Mouse (Mus musculus): ENCODE results near the gene AI413582. TPM values are rescaled to one million over a fixed set of nuclear protein-coding genes. Genes with fewer than 3 reads are reported as not detected.
A peak's percentile ranks its signal among the peaks of the same experiment; 100 is the strongest.

Gene AI413582
- polyA plus RNA-seq, 1 experiment from 2014 or later: 9.4 TPM

GRCm38 (mm10) chr17:27545991-27546390 lies 19.6 kb downstream of the AI413582 start:
- 45% methylated on average over 12 of the region's 12 CpGs for WGBS

GRCm38 (mm10) chr17:27544551-27544950 lies 21.0 kb downstream of the AI413582 start:
- Histone ChIP-seq H3K4me1 (peaks cover 51% of the 10 kb centered on the region), H3K27me3 (ENCODE audit: low read depth, poor library complexity, severe bottlenecking) (peaks cover 9% of the 10 kb centered on the region; the same call in 1 of the 2 replicates), H3K4me3 (no peak overlapping the region; the same call in 1 of the 2 replicates), H3K9me3 (replicated peaks) (no peaks in the 10 kb centered on the region), H3K36me3 (no peaks in the 10 kb centered on the region), H3K27ac (no peak overlapping the region)
- WGBS: 92% methylated on average over 11 of the region's 11 CpGs
- no peak for DNase-seq (ENCODE audit: low spot score)

More at GRCm38 (mm10) chr17:27545991-27546390, 19.6 kb downstream of the AI413582 start:
- Histone ChIP-seq H3K27me3 (ENCODE audit: low read depth, poor library complexity, severe bottlenecking) (peaks cover 9% of the 10 kb centered on the region; the same call in 1 of the 2 replicates), H3K4me1 (peaks cover 56% of the 10 kb centered on the region), H3K9me3 (replicated peaks) (no peaks in the 10 kb centered on the region), H3K36me3 (no peaks in the 10 kb centered on the region), H3K27ac (peak overlapping the region; percentile 53; the same call in 1 of the 2 replicates), H3K4me3 (no peak overlapping the region)
- DNase-seq (ENCODE audit: low spot score): peak; percentile 51

- peaks cover 9% of the 10 kb centered on the region; the same call in 1 of the 2 replicates for H3K27me3 ChIP-seq (ENCODE audit: low read depth, poor library complexity, severe bottlenecking)
- H3K27ac ChIP-seq: 0 out of 2 replicates have a peak overlapping the region, but pooled peaks have one; percentile 5
- no peaks in the 10 kb centered on the region for H3K36me3 ChIP-seq
- peaks cover 37% of the 10 kb centered on the region for H3K4me1 ChIP-seq
- DNase-seq (ENCODE audit: low spot score): no peak
- no peaks in the 10 kb centered on the region for H3K9me3 ChIP-seq (replicated peaks)
- WGBS: 81% methylated on average over 3 of the region's 3 CpGs
- H3K4me3 ChIP-seq: no peak overlapping the region
Observed at GRCm38 (mm10) chr17:27541984-27542383, 23.6 kb downstream of the AI413582 start.

- H3K36me3 ChIP-seq: no peaks in the 10 kb centered on the region
Observed at GRCm38 (mm10) chr17:27541261-27541660, 24.3 kb downstream of the AI413582 start.

GRCm38 (mm10) chr17:27534718-27535117 lies 30.8 kb downstream of the AI413582 start:
- Histone ChIP-seq H3K4me1 (peaks cover 9% of the 10 kb centered on the region), H3K36me3 (no peaks in the 10 kb centered on the region), H3K4me3 (peak overlapping the region; percentile 9; the same call in 1 of the 2 replicates), H3K27ac (0 out of 2 replicates have a peak overlapping the region, but pooled peaks have one; percentile 16), H3K27me3 (ENCODE audit: low read depth, poor library complexity, severe bottlenecking) (no peaks in the 10 kb centered on the region), H3K9me3 (replicated peaks) (no peaks in the 10 kb centered on the region)
- 7% methylated on average over 10 of the region's 10 CpGs for WGBS
- peak; percentile 98 for DNase-seq (ENCODE audit: low spot score)

More at GRCm38 (mm10) chr17:27541261-27541660, 24.3 kb downstream of the AI413582 start:
- Histone ChIP-seq H3K9me3 (replicated peaks) (no peaks in the 10 kb centered on the region), H3K27me3 (ENCODE audit: low read depth, poor library complexity, severe bottlenecking) (peaks cover 4% of the 10 kb centered on the region; the same call in 1 of the 2 replicates), H3K4me1 (peaks cover 31% of the 10 kb centered on the region), H3K27ac (no peak overlapping the region), H3K4me3 (no peak overlapping the region)
- no peak for DNase-seq (ENCODE audit: low spot score)
- whole genome bisulfite sequencing: 66% methylated on average over 2 of the region's 2 CpGs

DNA sequence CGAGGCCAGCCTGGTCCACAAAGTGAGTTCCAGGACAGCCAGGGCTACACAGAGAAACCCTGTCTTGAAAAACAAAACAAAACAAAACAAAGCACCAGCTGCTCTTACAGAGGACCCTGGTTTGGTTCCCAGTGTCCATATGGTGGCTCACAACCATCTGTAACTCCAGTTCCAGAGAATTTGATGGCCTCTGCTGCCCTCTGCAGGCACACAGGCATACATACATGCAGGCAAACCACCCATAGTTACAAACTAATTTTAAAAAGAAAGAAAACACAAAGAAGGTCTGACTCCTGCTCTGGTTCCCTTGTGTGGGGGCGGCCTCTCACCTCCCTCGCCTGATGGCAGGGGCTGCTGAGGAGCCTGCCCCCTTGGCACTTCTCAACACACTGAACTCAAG lies 32.2 kb downstream of the AI413582 start:
- Histone ChIP-seq H3K4me1 (peaks cover 18% of the 10 kb centered on the region), H3K27me3 (ENCODE audit: low read depth, poor library complexity, severe bottlenecking) (no peaks in the 10 kb centered on the region), H3K9me3 (replicated peaks) (no peaks in the 10 kb centered on the region), H3K27ac (no peak overlapping the region), H3K4me3 (no peak overlapping the region), H3K36me3 (no peaks in the 10 kb centered on the region)
- no peak for DNase-seq (ENCODE audit: low spot score)
- 91% methylated on average over 3 of the region's 3 CpGs for WGBS

DNA sequence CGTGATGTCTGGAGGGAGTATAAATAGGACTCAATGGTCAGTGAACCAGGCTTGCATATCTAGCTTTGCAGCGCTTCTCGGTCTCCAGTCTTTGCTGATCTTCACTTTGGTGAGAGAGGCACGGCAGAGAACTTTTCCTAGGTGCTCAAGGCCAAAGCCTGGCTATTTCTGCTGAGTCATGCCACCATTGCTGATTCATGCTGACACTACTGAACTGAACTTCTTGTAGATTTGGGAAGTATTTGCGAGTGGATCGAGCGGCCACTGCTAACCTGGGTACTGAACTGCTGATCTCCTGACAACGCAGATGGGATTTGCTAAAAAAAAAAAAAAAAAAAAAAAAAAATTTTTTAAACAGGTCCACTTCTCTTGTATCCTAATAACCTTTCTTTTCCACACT lies 33.5 kb downstream of the AI413582 start:
- Histone ChIP-seq H3K27ac (no peak overlapping the region), H3K36me3 (no peaks in the 10 kb centered on the region), H3K4me3 (no peak overlapping the region), H3K9me3 (replicated peaks) (no peaks in the 10 kb centered on the region), H3K27me3 (ENCODE audit: low read depth, poor library complexity, severe bottlenecking) (no peaks in the 10 kb centered on the region), H3K4me1 (peaks cover 18% of the 10 kb centered on the region)
- WGBS: 93% methylated on average over 8 of the region's 8 CpGs
- DNase-seq (ENCODE audit: low spot score): no peak

- Histone ChIP-seq H3K9me3 (replicated peaks) (no peaks in the 10 kb centered on the region), H3K4me1 (peaks cover 12% of the 10 kb centered on the region), H3K4me3 (no peak overlapping the region), H3K27ac (0 out of 2 replicates have a peak overlapping the region, but pooled peaks have one; percentile 17), H3K27me3 (ENCODE audit: low read depth, poor library complexity, severe bottlenecking) (no peaks in the 10 kb centered on the region), H3K36me3 (no peaks in the 10 kb centered on the region)
- DNase-seq (ENCODE audit: low spot score): no peak
- WGBS: 64% methylated on average over 5 of the region's 5 CpGs
Observed at GRCm38 (mm10) chr17:27528767-27529166, 36.8 kb downstream of the AI413582 start.

GRCm38 (mm10) chr17:27528030-27528429 lies 37.5 kb downstream of the AI413582 start:
- Histone ChIP-seq H3K4me1 (peaks cover 12% of the 10 kb centered on the region), H3K27ac (no peak overlapping the region), H3K36me3 (no peaks in the 10 kb centered on the region), H3K4me3 (no peak overlapping the region), H3K9me3 (replicated peaks) (no peaks in the 10 kb centered on the region), H3K27me3 (ENCODE audit: low read depth, poor library complexity, severe bottlenecking) (no peaks in the 10 kb centered on the region)
- no peak for DNase-seq (ENCODE audit: low spot score)
- 67% methylated on average over 8 of the region's 8 CpGs for WGBS

GRCm38 (mm10) chr17:27527188-27527587 lies 38.4 kb downstream of the AI413582 start:
- Histone ChIP-seq H3K36me3 (no peaks in the 10 kb centered on the region), H3K4me3 (no peak overlapping the region), H3K4me1 (peaks cover 12% of the 10 kb centered on the region), H3K27me3 (ENCODE audit: low read depth, poor library complexity, severe bottlenecking) (peaks cover 6% of the 10 kb centered on the region), H3K27ac (no peak overlapping the region), H3K9me3 (replicated peaks) (no peaks in the 10 kb centered on the region)
- 83% methylated on average over 6 of the region's 6 CpGs for WGBS
- DNase-seq (ENCODE audit: low spot score): no peak

DNA sequence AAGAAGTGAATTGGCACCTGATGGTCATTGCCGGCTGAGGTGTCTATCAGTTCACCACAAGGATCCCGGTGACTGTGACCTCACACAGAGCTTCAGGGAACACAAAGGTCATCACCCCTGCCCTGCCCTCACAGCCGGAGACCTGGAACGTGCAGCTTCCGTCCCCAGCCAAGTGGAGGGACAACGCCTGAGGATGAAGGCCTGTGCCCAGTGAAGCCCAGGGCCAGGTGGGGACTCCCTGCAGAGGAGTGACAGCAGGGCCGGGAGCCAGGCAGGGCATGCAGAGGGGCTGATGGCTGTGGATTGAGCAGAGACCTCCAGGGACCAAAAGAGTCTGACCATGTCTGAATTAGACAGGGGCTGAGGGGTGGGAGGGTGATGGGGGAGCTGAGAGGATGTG lies 42.4 kb downstream of the AI413582 start:
- H3K9me3 ChIP-seq (replicated peaks): no peaks in the 10 kb centered on the region
- WGBS: 57% methylated on average over 7 of the region's 7 CpGs
- no peak for DNase-seq (ENCODE audit: low spot score)
- H3K4me3 ChIP-seq: no peak overlapping the region
- H3K36me3 ChIP-seq: no peaks in the 10 kb centered on the region
- no peak overlapping the region for H3K27ac ChIP-seq
- H3K4me1 ChIP-seq: peaks cover 25% of the 10 kb centered on the region
- H3K27me3 ChIP-seq (ENCODE audit: low read depth, poor library complexity, severe bottlenecking): peaks cover 46% of the 10 kb centered on the region

GRCm38 (mm10) chr17:27521303-27521702 lies 44.3 kb downstream of the AI413582 start, which contains the start of gene Grm4:
Gene Grm4, minus strand, starts transcription at chr17:27521403.
- H3K4me1 ChIP-seq: peaks cover 34% of the 10 kb centered on the region
- peak within 1 kb of the TSS; percentile 17 for H3K4me3 ChIP-seq
- DNase-seq (ENCODE audit: low spot score): no peak
- H3K27ac ChIP-seq: no peak within 1 kb of the TSS
- no peaks in the 10 kb centered on the region for H3K36me3 ChIP-seq
- WGBS: 77% methylated on average over 5 of the region's 5 CpGs
- peaks cover 64% of the 10 kb centered on the region for H3K27me3 ChIP-seq (ENCODE audit: low read depth, poor library complexity, severe bottlenecking)
- no peaks in the 10 kb centered on the region for H3K9me3 ChIP-seq (replicated peaks)

GRCm38 (mm10) chr17:27520557-27520956 lies 45.0 kb downstream of the AI413582 start:
- peaks cover 71% of the 10 kb centered on the region for H3K27me3 ChIP-seq (ENCODE audit: low read depth, poor library complexity, severe bottlenecking)
- DNase-seq (ENCODE audit: low spot score): peak; percentile 89
- no peaks in the 10 kb centered on the region for H3K9me3 ChIP-seq (replicated peaks)
- H3K27ac ChIP-seq: no peak overlapping the region
- under 1% methylated on average over 27 of the region's 27 CpGs for WGBS
- H3K4me3 ChIP-seq: peak overlapping the region; percentile 17
- peaks cover 34% of the 10 kb centered on the region for H3K4me1 ChIP-seq
- H3K36me3 ChIP-seq: no peaks in the 10 kb centered on the region

Data from limb, embryonic 10.5 days (tissue).